Mouse (Mus musculus): ENCODE data around the gene Stmn1. TPM values are rescaled to one million over a fixed set of nuclear protein-coding genes. Genes with fewer than 3 reads are reported as not detected.
A peak's percentile ranks its signal among the peaks of the same experiment; 100 is the strongest.
"Not testable (repeated sequence)": the region's sequence is repeated elsewhere in the genome, so short reads cannot be mapped to it uniquely, and the experiment has no call there.

Gene Stmn1
- polyA plus RNA-seq, 1 experiment from 2014 or later = 7,758 TPM

GRCm38 (mm10) chr4:134488211-134488610 is 20.1 kb downstream of the Stmn1 start:
- Histone ChIP-seq H3K27me3 (ENCODE audit: control insufficient read depth, insufficient read depth, low read depth, low read length) (no peaks in the 10 kb centered on the region), H3K4me1 (ENCODE audit: control insufficient read depth, insufficient read depth, low read length) (peaks cover 7% of the 10 kb centered on the region), H3K9ac (ENCODE audit: low read depth, low read length) (no peak overlapping the region), H3K4me3 (ENCODE audit: low read depth, low read length) (no peak overlapping the region), H3K9me3 (replicated peaks; ENCODE audit: control insufficient read depth, low read length, poor library complexity, severe bottlenecking) (no peaks in the 10 kb centered on the region), H3K4me2 (ENCODE audit: low read length) (no peak overlapping the region), H3K36me3 (ENCODE audit: control insufficient read depth, insufficient read depth, low read length) (no peaks in the 10 kb centered on the region), H3K27ac (ENCODE audit: low read length) (no peak overlapping the region)
- 93% methylated on average over 5 of the region's 5 CpGs for WGBS
- no peak for ATAC-seq

DNA sequence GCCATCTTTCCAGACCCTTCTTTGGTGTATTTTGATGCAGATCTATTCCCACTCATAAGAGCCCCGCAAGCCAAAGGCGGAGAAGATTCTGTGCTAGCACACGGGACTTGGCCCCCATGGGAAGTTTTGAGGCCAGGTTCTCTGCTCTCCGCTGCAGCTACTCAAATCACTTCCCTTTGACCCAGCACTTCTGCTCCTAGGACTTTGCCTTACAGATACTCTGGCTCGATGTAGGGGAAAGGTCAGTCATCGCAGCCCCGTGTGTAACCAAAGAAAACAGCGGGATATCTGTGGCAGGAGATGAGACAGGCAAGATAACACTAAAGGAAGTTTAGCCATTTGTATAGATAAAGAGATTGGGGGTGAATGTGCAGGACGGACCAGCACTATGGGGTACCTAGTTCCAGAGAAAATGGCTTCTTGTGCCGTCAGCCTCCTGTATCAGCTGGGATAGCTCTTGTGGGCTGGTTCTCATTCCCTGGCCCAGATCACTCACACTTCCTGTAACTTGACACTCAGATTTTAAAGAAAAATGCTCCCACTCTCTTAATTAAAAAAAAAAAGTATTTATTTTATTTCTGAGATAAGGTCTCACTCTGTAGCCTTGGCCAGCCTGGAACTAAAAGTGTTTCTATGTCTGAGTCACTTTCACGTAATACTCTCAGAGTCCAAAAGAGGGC is 22.0 kb downstream of the Stmn1 start:
- Histone ChIP-seq H3K9me3 (replicated peaks; ENCODE audit: control insufficient read depth, low read length, poor library complexity, severe bottlenecking) (no peaks in the 10 kb centered on the region), H3K36me3 (ENCODE audit: control insufficient read depth, insufficient read depth, low read length) (no peaks in the 10 kb centered on the region), H3K4me3 (ENCODE audit: low read depth, low read length) (no peak overlapping the region), H3K27ac (ENCODE audit: low read length) (no peak overlapping the region), H3K27me3 (ENCODE audit: control insufficient read depth, insufficient read depth, low read depth, low read length) (no peaks in the 10 kb centered on the region), H3K4me2 (ENCODE audit: low read length) (no peak overlapping the region), H3K4me1 (ENCODE audit: control insufficient read depth, insufficient read depth, low read length) (peaks cover 6% of the 10 kb centered on the region), H3K9ac (ENCODE audit: low read depth, low read length) (no peak overlapping the region)
- no peak for ATAC-seq
- WGBS = 93% methylated on average over 11 of the region's 11 CpGs

DNA sequence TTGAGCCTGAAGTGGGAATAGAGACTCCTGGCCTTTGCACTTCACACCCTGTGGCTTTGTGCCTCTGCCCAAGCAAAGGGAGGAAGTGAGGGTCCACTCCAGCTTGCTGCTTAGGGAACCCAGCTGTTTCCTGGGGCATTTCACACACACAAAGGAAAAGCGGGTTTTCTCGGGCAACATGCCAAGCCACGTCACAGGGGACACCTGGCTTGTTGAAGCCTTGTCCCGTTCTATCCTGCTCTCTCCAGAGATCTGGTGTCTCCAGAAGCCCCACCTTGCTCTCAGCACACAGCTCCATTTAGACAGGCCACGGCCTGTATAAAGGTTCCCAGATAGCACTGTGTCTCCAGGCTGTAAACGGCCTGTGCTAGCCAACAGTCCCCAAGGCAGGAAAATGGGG is 23.6 kb downstream of the Stmn1 start:
- Histone ChIP-seq H3K9me3 (replicated peaks; ENCODE audit: control insufficient read depth, low read length, poor library complexity, severe bottlenecking) (no peaks in the 10 kb centered on the region), H3K4me2 (ENCODE audit: low read length) (no peak overlapping the region), H3K4me1 (ENCODE audit: control insufficient read depth, insufficient read depth, low read length) (peaks cover 17% of the 10 kb centered on the region), H3K27ac (ENCODE audit: low read length) (no peak overlapping the region), H3K4me3 (ENCODE audit: low read depth, low read length) (no peak overlapping the region), H3K36me3 (ENCODE audit: control insufficient read depth, insufficient read depth, low read length) (no peaks in the 10 kb centered on the region), H3K9ac (ENCODE audit: low read depth, low read length) (no peak overlapping the region), H3K27me3 (ENCODE audit: control insufficient read depth, insufficient read depth, low read depth, low read length) (no peaks in the 10 kb centered on the region)
- 74% methylated on average over 6 of the region's 6 CpGs for WGBS
- no peak for ATAC-seq

- Histone ChIP-seq H3K4me1 (ENCODE audit: control insufficient read depth, insufficient read depth, low read length) (peaks cover 32% of the 10 kb centered on the region), H3K27ac (ENCODE audit: low read length) (0 out of 2 replicates have a peak overlapping the region, but pooled peaks have one; percentile 64)
- H3K4me3 ChIP-seq (ENCODE audit: low read depth, low read length); H3K36me3 ChIP-seq (ENCODE audit: control insufficient read depth, insufficient read depth, low read length); H3K27me3 ChIP-seq (ENCODE audit: control insufficient read depth, insufficient read depth, low read depth, low read length); ATAC-seq; H3K4me2 ChIP-seq (ENCODE audit: low read length); H3K9me3 ChIP-seq (replicated peaks; ENCODE audit: control insufficient read depth, low read length, poor library complexity, severe bottlenecking); H3K9ac ChIP-seq (ENCODE audit: low read depth, low read length): not testable (repeated sequence)
- 95% methylated on average over 5 of the region's 6 CpGs for WGBS
Observed at GRCm38 (mm10) chr4:134494161-134494560, 26.0 kb downstream of the Stmn1 start.

GRCm38 (mm10) chr4:134494780-134495545 is 26.8 kb downstream of the Stmn1 start:
- Histone ChIP-seq H3K27me3 (ENCODE audit: control insufficient read depth, insufficient read depth, low read depth, low read length) (no peaks in the 10 kb centered on the region), H3K4me1 (ENCODE audit: control insufficient read depth, insufficient read depth, low read length) (peaks cover 32% of the 10 kb centered on the region), H3K36me3 (ENCODE audit: control insufficient read depth, insufficient read depth, low read length) (no peaks in the 10 kb centered on the region), H3K4me3 (ENCODE audit: low read depth, low read length) (no peak overlapping the region), H3K4me2 (ENCODE audit: low read length) (no peak overlapping the region), H3K27ac (ENCODE audit: low read length) (peak overlapping the region; percentile 64), H3K9ac (ENCODE audit: low read depth, low read length) (0 out of 2 replicates have a peak overlapping the region, but pooled peaks have one; percentile 10), H3K9me3 (replicated peaks; ENCODE audit: control insufficient read depth, low read length, poor library complexity, severe bottlenecking) (no peaks in the 10 kb centered on the region)
- ATAC-seq = 0 out of 2 replicates have a peak, but pooled peaks have one; percentile 17
- 63% methylated on average over 16 of the region's 16 CpGs for WGBS

- WGBS = 55% methylated on average over 5 of the region's 5 CpGs
- Histone ChIP-seq H3K4me1 (ENCODE audit: control insufficient read depth, insufficient read depth, low read length) (peaks cover 32% of the 10 kb centered on the region), H3K9me3 (replicated peaks; ENCODE audit: control insufficient read depth, low read length, poor library complexity, severe bottlenecking) (no peaks in the 10 kb centered on the region), H3K9ac (ENCODE audit: low read depth, low read length) (no peak overlapping the region), H3K27me3 (ENCODE audit: control insufficient read depth, insufficient read depth, low read depth, low read length) (no peaks in the 10 kb centered on the region), H3K4me2 (ENCODE audit: low read length) (no peak overlapping the region), H3K27ac (ENCODE audit: low read length) (no peak overlapping the region), H3K36me3 (ENCODE audit: control insufficient read depth, insufficient read depth, low read length) (no peaks in the 10 kb centered on the region), H3K4me3 (ENCODE audit: low read depth, low read length) (no peak overlapping the region)
- ATAC-seq = no peak
Observed at GRCm38 (mm10) chr4:134495546-134495923, 27.4 kb downstream of the Stmn1 start.

DNA sequence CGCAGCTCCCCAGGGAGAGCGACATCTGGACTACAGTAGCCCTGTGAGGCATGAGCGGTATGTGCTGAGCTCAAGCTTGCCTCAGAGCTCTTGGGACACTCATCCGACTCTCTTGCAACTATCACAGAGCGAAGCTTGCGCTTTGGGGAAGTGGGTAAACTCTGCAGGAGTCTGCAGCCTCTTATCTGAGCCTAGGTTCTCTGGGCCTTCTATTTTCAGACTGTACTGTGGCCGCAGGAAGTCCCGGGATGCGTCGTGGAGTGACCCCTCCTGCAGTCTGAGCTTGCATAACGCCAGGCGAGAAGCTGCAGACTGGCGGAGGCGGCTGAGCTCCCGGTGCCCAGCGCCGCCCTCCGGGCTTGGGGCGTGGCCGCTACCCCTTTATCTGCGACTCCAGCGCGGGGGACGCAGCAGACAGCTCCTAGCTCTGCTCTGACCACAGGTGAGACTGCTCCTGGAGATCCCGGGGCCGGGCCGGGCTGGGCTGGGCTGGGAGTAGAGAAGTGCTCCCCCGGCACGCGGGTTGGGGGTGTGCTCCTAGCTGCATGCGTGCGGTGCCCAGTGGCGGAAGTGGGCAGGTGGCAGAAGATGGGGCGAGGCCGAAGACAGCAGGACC is 28.6 kb downstream of the Stmn1 start, which contains the start of gene Paqr7:
Gene Paqr7, plus strand, starts transcription at position 103 of the 616 bp plus-strand sequence.
- Histone ChIP-seq H3K36me3 (ENCODE audit: control insufficient read depth, insufficient read depth, low read length) (no peaks in the 10 kb centered on the region), H3K4me2 (ENCODE audit: low read length) (peak within 1 kb of the TSS; percentile 66), H3K27ac (ENCODE audit: low read length) (peak within 1 kb of the TSS; percentile 80), H3K9me3 (replicated peaks; ENCODE audit: control insufficient read depth, low read length, poor library complexity, severe bottlenecking) (no peaks in the 10 kb centered on the region), H3K9ac (ENCODE audit: low read depth, low read length) (peak within 1 kb of the TSS; percentile 88), H3K27me3 (ENCODE audit: control insufficient read depth, insufficient read depth, low read depth, low read length) (no peaks in the 10 kb centered on the region), H3K4me3 (ENCODE audit: low read depth, low read length) (peak within 1 kb of the TSS; percentile 55), H3K4me1 (ENCODE audit: control insufficient read depth, insufficient read depth, low read length) (peaks cover 32% of the 10 kb centered on the region)
- peak; percentile 68 for ATAC-seq
- WGBS = 4% methylated on average over 35 of the region's 35 CpGs

GRCm38 (mm10) chr4:134497223-134497622 is 29.1 kb downstream of the Stmn1 start:
- H3K27me3 ChIP-seq (ENCODE audit: control insufficient read depth, insufficient read depth, low read depth, low read length) = no peaks in the 10 kb centered on the region
- no peaks in the 10 kb centered on the region for H3K9me3 ChIP-seq (replicated peaks; ENCODE audit: control insufficient read depth, low read length, poor library complexity, severe bottlenecking)
- H3K4me2 ChIP-seq (ENCODE audit: low read length) = peak overlapping the region; percentile 66
- WGBS = 7% methylated on average over 6 of the region's 6 CpGs
- ATAC-seq = peak; percentile 46
- no peaks in the 10 kb centered on the region for H3K36me3 ChIP-seq (ENCODE audit: control insufficient read depth, insufficient read depth, low read length)
- peak overlapping the region; percentile 55 for H3K4me3 ChIP-seq (ENCODE audit: low read depth, low read length)
- peaks cover 32% of the 10 kb centered on the region for H3K4me1 ChIP-seq (ENCODE audit: control insufficient read depth, insufficient read depth, low read length)
- peak overlapping the region; percentile 80 for H3K27ac ChIP-seq (ENCODE audit: low read length)
- H3K9ac ChIP-seq (ENCODE audit: low read depth, low read length) = peak overlapping the region; percentile 88

All from midbrain, embryonic 16.5 days (tissue).